Mouse (Mus musculus) CH12.LX (cell line): Measurements from ENCODE around the gene Skint8. TPM values are rescaled to one million over a fixed set of nuclear protein-coding genes. Genes with fewer than 3 reads are reported as not detected.

ENCODE experiments used
- DNase-seq: peaks from one replicate; pipeline ENCODE4 v3.0.0-alpha.2; 2013; ENCODE audit errors: extremely low read depth
- H3K27ac ChIP-seq: 2 replicates; pipeline ENCODE4 v1.5.1; 2012; ENCODE audit warnings: low read depth, mild to moderate bottlenecking, control low read depth, moderate library complexity; ENCODE audit not compliant: insufficient read depth
- H3K27me3 ChIP-seq: replicated peaks from 2 replicates; pipeline ENCODE3; 2012; ENCODE audit warnings: inconsistent platforms
- H3K36me3 ChIP-seq, 2 experiments: replicated peaks in 1 of 2; 2 replicates each; pipeline versions ENCODE3 to v1.6.1; 2012; ENCODE audit warnings: inconsistent platforms in 1 of 2, low read length in 1 of 2, mild to moderate bottlenecking in 1 of 2, mixed read lengths in 1 of 2, moderate library complexity in 1 of 2; ENCODE audit not compliant: control insufficient read depth in 1 of 2, insufficient read depth in 1 of 2
- H3K4me1 ChIP-seq, 2 experiments: 2 replicates each; pipeline ENCODE4 v1.6.1; 2012; ENCODE audit warnings: inconsistent platforms in 1 of 2, moderate library complexity in 1 of 2; ENCODE audit not compliant: insufficient read depth in 2 of 2, control insufficient read depth in 1 of 2
- H3K4me2 ChIP-seq: 2 replicates; pipeline ENCODE4 v1.6.1; 2012; ENCODE audit warnings: low read depth, mild to moderate bottlenecking, control low read depth; ENCODE audit not compliant: poor library complexity, insufficient read depth, severe bottlenecking
- H3K4me3 ChIP-seq, 3 experiments: fragments of 150-350 bp in 1 of 3; sonication (generic) in 1 of 3; replicated peaks in 1 of 3; 2 replicates each; pipeline versions ENCODE3 to v1.5.1; 2011 to 2012; ENCODE audit warnings: low read depth in 2 of 3, low read length in 2 of 3, mild to moderate bottlenecking in 2 of 3, moderate library complexity in 2 of 3, control low read depth in 1 of 3, improper control_type of control experiment in 1 of 3, inconsistent platforms in 1 of 3, mixed read lengths in 1 of 3; ENCODE audit not compliant: poor library complexity in 1 of 3
- H3K79me2 ChIP-seq: replicated peaks from 2 replicates; pipeline ENCODE4 v1.6.1; 2012; ENCODE audit warnings: mild to moderate bottlenecking, moderate library complexity; ENCODE audit not compliant: control insufficient read depth, poor library complexity, insufficient read depth, severe bottlenecking; ENCODE audit errors: extremely low read depth
- H3K9ac ChIP-seq: 2 replicates; pipeline ENCODE4 v1.6.1; 2012; ENCODE audit warnings: low read depth, mild to moderate bottlenecking, control low read depth, moderate library complexity; ENCODE audit not compliant: insufficient read depth
- H3K9me3 ChIP-seq: replicated peaks from 2 replicates; pipeline ENCODE3; 2012; ENCODE audit warnings: low read length, inconsistent platforms, mixed read lengths
- BHLHE40 ChIP-seq: IDR thresholded peaks from 2 replicates; pipeline ENCODE4 v1.6.1; 2011; ENCODE audit warnings: mild to moderate bottlenecking, low read depth, low read length, improper control_type of control experiment
- CHD1 ChIP-seq: IDR thresholded peaks from 2 replicates; pipeline ENCODE4 v1.6.1; 2012; ENCODE audit warnings: low read depth, low read length, improper control_type of control experiment, inconsistent platforms
- E2F4 ChIP-seq: IDR thresholded peaks from 2 replicates; pipeline ENCODE4 v1.6.1; 2011; ENCODE audit warnings: low read depth, low read length, improper control_type of control experiment; ENCODE audit not compliant: insufficient replicate concordance
- ELF1 ChIP-seq: IDR thresholded peaks from 2 replicates; pipeline ENCODE4 v1.6.1; 2014; ENCODE audit warnings: low read depth, mild to moderate bottlenecking, inconsistent platforms, low read length, improper control_type of control experiment
- ETS1 ChIP-seq: conservative IDR thresholded peaks from 2 replicates; pipeline ENCODE4 v1.6.1; 2012; ENCODE audit warnings: low read depth, mild to moderate bottlenecking, inconsistent platforms, low read length, improper control_type of control experiment, moderate library complexity
- GABPA ChIP-seq: IDR thresholded peaks from 2 replicates; pipeline ENCODE4 v1.6.1; 2012; ENCODE audit warnings: low read depth, low read length, improper control_type of control experiment, inconsistent platforms; ENCODE audit not compliant: insufficient replicate concordance
- MAX ChIP-seq: IDR thresholded peaks from 2 replicates; pipeline ENCODE4 v1.6.1; 2011; ENCODE audit warnings: low read length, improper control_type of control experiment
- MAZ ChIP-seq: IDR thresholded peaks from 2 replicates; pipeline ENCODE4 v1.6.1; 2012; ENCODE audit warnings: low read depth, mild to moderate bottlenecking, inconsistent platforms, low read length, improper control_type of control experiment, moderate library complexity
- PAX5 ChIP-seq: IDR thresholded peaks from 2 replicates; pipeline ENCODE4 v1.6.1; 2012; ENCODE audit warnings: low read length, inconsistent platforms, mixed read lengths
- POLR2A ChIP-seq: IDR thresholded peaks from 2 replicates; pipeline ENCODE4 v1.6.1; 2011; ENCODE audit warnings: low read depth, mild to moderate bottlenecking, improper control_type of control experiment, low read length
- SIN3A ChIP-seq: IDR thresholded peaks from 2 replicates; pipeline ENCODE4 v1.6.1; 2012; ENCODE audit warnings: low read length, improper control_type of control experiment, inconsistent platforms
- SMC3 ChIP-seq: IDR thresholded peaks from 2 replicates; pipeline ENCODE4 v1.6.1; 2011; ENCODE audit warnings: low read depth, low read length, improper control_type of control experiment
- TCF12 ChIP-seq: IDR thresholded peaks from 2 replicates; pipeline ENCODE4 v1.6.1; 2014; ENCODE audit warnings: low read depth, mild to moderate bottlenecking, inconsistent platforms, low read length, improper control_type of control experiment
- USF2 ChIP-seq: conservative IDR thresholded peaks from 2 replicates; pipeline ENCODE4 v1.6.1; 2011; ENCODE audit warnings: low read depth, low read length, improper control_type of control experiment
- ZC3H11A ChIP-seq: IDR thresholded peaks from 2 replicates; pipeline ENCODE4 v1.6.1; 2012; ENCODE audit warnings: low read depth, mild to moderate bottlenecking, inconsistent platforms, low read length, improper control_type of control experiment
- ZNF384 ChIP-seq: IDR thresholded peaks from 2 replicates; pipeline ENCODE4 v1.6.1; 2012; ENCODE audit warnings: low read depth, low read length, improper control_type of control experiment, inconsistent platforms
- dilution Hi-C: fragments of 300-500 bp; cut with MboI; formaldehyde crosslinking; loops from 2 replicates; pipeline ENCODE4 v1.14.3; 2020; ENCODE audit warnings: low sequenced_read_pairs; ENCODE audit not compliant: extremely low pct_unique_long_range_greater_than_20kb, extremely low pct_ligation_motif_present
- in situ Hi-C: fragments of 300-500 bp; cut with MboI; formaldehyde crosslinking; loops from 3 replicates; pipeline ENCODE4 v1.14.3; 2019; ENCODE audit warnings: low sequenced_read_pairs, low pct_ligation_motif_present, low pct_unique_long_range_greater_than_20kb, mixed read lengths
- polyA plus RNA-seq: library from polyadenylated mRNA; unstranded; fragments of >175 nt; gene quantifications from 2 replicates; pipeline ENCODE4 v1.2.1, GENCODE M21; 2012; ENCODE audit warnings: low read depth; ENCODE audit not compliant: insufficient read length
- total RNA-seq, 2 experiments: library from RNA; depleted of rRNA; stranded (reverse); fragments of 300-350 nt in 1 of 2; fragments of >200 nt in 1 of 2; gene quantifications; 2 replicates each; pipeline ENCODE4 v1.2.3; 2012 to 2014

Skint8 gene
- total and polyA plus RNA-seq, 3 experiments, result not detected

GRCm38 (mm10) chr4:111901473-111901872, 17.7 kb upstream of the Skint8 start:
- in situ Hi-C loops, result no loop called here
- no peak for TF ChIP-seq BHLHE40
- TF ChIP-seq GABPA, result no peak
- TF ChIP-seq ZC3H11A, result no peak
- TF ChIP-seq USF2, result no peak
- TF ChIP-seq ELF1, result no peak
- TF ChIP-seq ZNF384, result no peak
- no peak for TF ChIP-seq MAX
- no peak for TF ChIP-seq PAX5
- no peak for TF ChIP-seq SIN3A
- no peak for TF ChIP-seq MAZ
- no peak for TF ChIP-seq TCF12
- no peak for TF ChIP-seq CHD1
- no peak for TF ChIP-seq SMC3
- TF ChIP-seq, all 38 proteins: peak for 0

GRCm38 (mm10) chr4:111902775-111903174, 16.4 kb upstream of the Skint8 start, which contains the start of gene Slc5a9:
TSS of gene Slc5a9 (minus strand) at chr4:111902918.
- Histone ChIP-seq H3K4me1 (peaks cover 0 to 19% of the 10 kb centered on the region in 2 experiments; a peak in 2 of 4 replicates), H3K27me3 (no peaks in the 10 kb centered on the region)
- TF ChIP-seq SMC3 (no peak), POLR2A (no peak), E2F4 (no peak), ETS1 (no peak)
- TF ChIP-seq, all 38 proteins: peak for 0
- no peaks in the 10 kb centered on the region for H3K36me3 ChIP-seq
- H3K4me2 ChIP-seq, result no peak within 1 kb of the TSS
- dilution Hi-C loops (no loop called here), in situ Hi-C loops (no loop called here)
- H3K9me3 ChIP-seq, result no peaks in the 10 kb centered on the region
- H3K27ac ChIP-seq, result no peak within 1 kb of the TSS
- H3K79me2 ChIP-seq, result no peaks in the 10 kb centered on the region
- H3K9ac ChIP-seq, result no peak within 1 kb of the TSS
- H3K4me3 ChIP-seq, result no peak within 1 kb of the TSS
- DNase-seq, result no peak

More at GRCm38 (mm10) chr4:111901473-111901872, 17.7 kb upstream of the Skint8 start:
- H3K9ac ChIP-seq, result no peak overlapping the region
- H3K4me2 ChIP-seq, result no peak overlapping the region
- H3K27ac ChIP-seq, result no peak overlapping the region
- H3K36me3 ChIP-seq, result no peaks in the 10 kb centered on the region
- peaks cover 0 to 18% of the 10 kb centered on the region in 2 experiments; a peak in 2 of 4 replicates for H3K4me1 ChIP-seq
- H3K79me2 ChIP-seq, result no peaks in the 10 kb centered on the region
- H3K4me3 ChIP-seq, result no peak overlapping the region
- H3K9me3 ChIP-seq, result no peaks in the 10 kb centered on the region
- no peak for DNase-seq
- H3K27me3 ChIP-seq, result no peaks in the 10 kb centered on the region
- dilution Hi-C loops, result no loop called here
